Mouse (Mus musculus) lung, adult 2 months (tissue): ENCODE results near the gene Gpld1.

Experiments used
- CTCF ChIP-seq: fragments of 200-500 bp; IDR thresholded peaks from 2 replicates; pipeline ENCODE4 v1.5.1; 2011; ENCODE audit warnings: mild to moderate bottlenecking, low read length, control low read depth; ENCODE audit not compliant: insufficient read depth
- POLR2A ChIP-seq: fragments of 200-500 bp; IDR thresholded peaks from 2 replicates; pipeline ENCODE4 v1.6.1; 2011; ENCODE audit warnings: low read depth, mild to moderate bottlenecking, control low read depth, low read length, borderline replicate concordance; ENCODE audit errors: extremely low read depth

DNA sequence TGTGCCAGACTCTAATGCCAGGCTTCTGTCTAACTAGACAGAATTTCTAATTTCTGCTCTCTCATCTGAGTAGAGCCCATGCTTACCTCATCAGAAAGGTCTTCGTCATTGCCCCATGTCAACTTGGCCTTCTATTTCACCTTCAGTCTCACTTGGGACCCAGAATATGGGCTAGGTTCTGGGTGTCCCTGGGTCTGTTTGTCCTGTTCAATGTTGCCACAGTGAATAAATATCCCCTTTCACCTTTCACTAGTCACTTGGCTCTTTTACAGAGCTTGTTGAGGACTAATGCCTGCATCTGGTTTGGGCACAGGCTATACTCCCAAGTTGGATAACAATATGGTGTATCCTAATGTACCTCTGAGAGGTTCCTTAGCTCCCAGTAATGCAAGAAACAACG lies 96.5 kb downstream of the Gpld1 start:
- TF ChIP-seq POLR2A: no peak
- TF ChIP-seq CTCF: no peak
